Mouse (Mus musculus) cerebellum, postnatal 25 days (tissue): Measurements from ENCODE around the gene Plaur.
"Not testable (repeated sequence)": the region's sequence is repeated elsewhere in the genome, so short reads cannot be mapped to it uniquely, and the experiment has no call there.

Experiments used
- DNase-seq, 2 experiments: peaks; one replicate each; pipeline ENCODE4 v3.0.0; 2021; ENCODE audit warnings: mixed read lengths in 2 of 2

Gene Plaur

DNA sequence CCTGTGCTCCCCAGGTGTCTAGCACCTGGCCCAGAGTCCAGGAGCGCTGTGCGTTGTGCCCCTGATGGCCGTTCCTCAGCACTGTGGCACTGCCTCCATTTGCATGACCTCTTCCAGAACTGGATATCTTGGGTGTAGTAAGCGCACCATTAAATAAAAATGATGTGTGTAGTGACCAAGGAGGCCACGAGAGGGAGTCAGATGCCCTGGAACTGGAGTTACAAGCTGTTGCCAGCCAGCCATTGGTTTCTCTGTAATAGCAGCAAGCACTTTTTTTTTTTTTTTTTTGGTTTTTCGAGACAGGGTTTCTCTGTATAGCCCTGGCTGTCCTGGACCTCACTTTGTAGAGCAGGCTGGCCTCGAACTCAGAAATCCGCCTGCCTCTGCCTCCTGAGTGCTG, 54.0 kb downstream of the Plaur start:
- DNase-seq = peak; percentile 58 to 76

DNA sequence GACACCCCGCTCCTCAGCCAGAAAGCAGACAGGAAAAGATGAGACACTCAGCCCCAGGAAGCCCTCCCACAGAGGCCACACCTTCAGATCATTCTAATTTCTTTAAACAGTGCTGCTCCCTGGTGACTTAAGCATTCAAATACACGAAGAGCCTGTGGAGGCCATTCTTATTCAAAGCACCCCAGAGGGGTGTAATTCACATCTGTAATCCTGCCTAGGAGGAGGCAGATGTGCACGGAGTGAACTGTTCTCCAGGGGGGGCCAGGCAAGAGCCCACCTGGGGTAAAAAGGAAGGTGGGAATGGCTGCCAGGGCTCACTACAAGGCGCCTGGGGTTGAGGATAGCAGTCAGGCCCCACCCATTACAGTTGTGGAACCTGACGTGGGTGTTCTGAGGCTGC, 54.8 kb downstream of the Plaur start:
- no peak for DNase-seq

DNA sequence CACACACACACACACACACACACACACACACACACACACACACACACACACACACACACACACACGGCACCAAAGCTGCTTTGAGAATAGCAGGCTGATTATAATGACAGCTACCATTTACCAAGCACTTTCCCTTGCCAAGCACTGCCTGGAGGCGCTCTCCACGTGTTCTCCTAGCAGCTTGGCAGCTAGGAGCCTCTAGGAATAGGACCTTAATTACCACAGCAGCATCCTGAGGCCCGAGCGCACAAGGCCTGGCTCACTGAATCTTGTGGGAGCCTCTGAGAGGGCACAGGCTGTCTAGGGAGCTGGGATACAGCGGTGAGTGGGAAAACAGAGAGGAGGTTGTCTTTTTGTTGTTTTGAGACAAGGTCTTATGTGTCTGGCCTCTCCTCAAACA, 55.4 kb downstream of the Plaur start:
- peak in 1 of 2 experiments; percentile 42 for DNase-seq

- no peak for DNase-seq
Observed at GRCm38 (mm10) chr7:24519130-24519529, 56.8 kb downstream of the Plaur start.

- DNase-seq = not testable (repeated sequence)
Observed at GRCm38 (mm10) chr7:24520054-24520453, 57.8 kb downstream of the Plaur start.

DNA sequence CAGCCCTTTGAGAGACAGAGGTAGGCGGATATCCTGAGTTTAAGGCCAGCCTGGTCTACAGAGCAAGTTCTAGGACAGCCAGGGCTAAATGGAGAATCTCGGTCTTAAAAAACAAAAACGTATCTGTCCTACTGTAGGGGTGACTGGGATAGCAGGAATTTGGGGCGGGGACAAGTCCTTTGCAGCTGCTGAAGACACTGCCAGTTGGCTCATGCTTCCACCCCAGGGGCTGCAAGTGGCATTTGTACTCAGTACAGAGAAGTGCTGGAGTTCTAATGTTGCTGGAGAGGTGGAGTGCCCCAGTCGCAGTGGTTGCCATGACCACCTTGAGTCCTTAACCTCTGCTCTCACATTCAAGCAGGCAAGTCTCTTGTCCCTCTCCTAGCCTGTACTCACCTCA, 60.5 kb downstream of the Plaur start:
- DNase-seq = no peak

DNA sequence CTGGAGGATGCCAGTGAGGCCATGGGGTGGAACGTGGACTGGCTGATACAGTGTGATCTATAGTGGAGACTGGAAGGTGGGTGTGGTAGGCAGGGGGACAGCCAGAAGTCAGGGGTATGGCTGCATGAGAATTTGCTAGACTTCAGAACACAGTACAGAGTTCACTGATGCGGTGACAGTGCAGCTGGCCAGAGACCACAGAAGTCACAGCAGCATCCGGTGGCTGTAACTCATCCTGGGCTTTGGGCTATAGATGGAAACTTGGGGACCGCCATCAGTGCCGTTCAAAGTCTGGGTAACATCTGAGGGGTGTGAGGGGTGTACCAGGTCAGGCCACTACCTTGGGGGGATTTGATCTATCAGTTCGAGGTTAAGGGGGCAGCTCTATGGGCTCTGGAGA, 61.4 kb downstream of the Plaur start:
- no peak for DNase-seq

- DNase-seq = no peak
Observed at GRCm38 (mm10) chr7:24524978-24525377, 62.7 kb downstream of the Plaur start.
